Mouse (Mus musculus): ENCODE data around the gene Tuba1b. TPM values are rescaled to one million over a fixed set of nuclear protein-coding genes. Genes with fewer than 3 reads are reported as not detected.

Gene Tuba1b
- polyA plus RNA-seq, 1 experiment from 2014 or later, result 1,719 TPM

- Histone ChIP-seq H3K27me3 (replicated peaks; ENCODE audit: control insufficient read depth, insufficient read depth, low read length) (no peaks in the 10 kb centered on the region), H3K9me3 (replicated peaks; ENCODE audit: control insufficient read depth, low read length) (no peaks in the 10 kb centered on the region), H3K27ac (ENCODE audit: low read depth, low read length) (peak overlapping the region; percentile 50; the same call in 1 of the 2 replicates), H3K4me2 (ENCODE audit: low read length) (peak overlapping the region; percentile 60), H3K36me3 (ENCODE audit: control insufficient read depth, insufficient read depth, low read length) (peaks cover 21% of the 10 kb centered on the region), H3K4me3 (ENCODE audit: low read depth, low read length) (peak overlapping the region; percentile 28), H3K9ac (ENCODE audit: low read length) (peak overlapping the region; percentile 62), H3K4me1 (ENCODE audit: control insufficient read depth, insufficient read depth, low read length) (no peaks in the 10 kb centered on the region)
- WGBS, result 54% methylated on average over 3 of the region's 3 CpGs
- DNase-seq (ENCODE audit: low spot score) (peak; percentile 41), ATAC-seq (no peak)
These were observed 15.2 kb upstream of the Tuba1b start for GRCm38 (mm10) chr15:98949607-98949892.

GRCm38 (mm10) chr15:98948857-98949606, 14.7 kb upstream of the Tuba1b start:
- DNase-seq (ENCODE audit: low spot score), result peak; percentile 50
- H3K4me2 ChIP-seq (ENCODE audit: low read length), result peak overlapping the region; percentile 60
- H3K36me3 ChIP-seq (ENCODE audit: control insufficient read depth, insufficient read depth, low read length), result peaks cover 21% of the 10 kb centered on the region
- peak overlapping the region; percentile 50; the same call in 1 of the 2 replicates for H3K27ac ChIP-seq (ENCODE audit: low read depth, low read length)
- peak overlapping the region; percentile 28 for H3K4me3 ChIP-seq (ENCODE audit: low read depth, low read length)
- H3K27me3 ChIP-seq (replicated peaks; ENCODE audit: control insufficient read depth, insufficient read depth, low read length), result no peaks in the 10 kb centered on the region
- 64% methylated on average over 6 of the region's 6 CpGs for WGBS
- ATAC-seq, result no peak
- peak overlapping the region; percentile 62 for H3K9ac ChIP-seq (ENCODE audit: low read length)
- no peaks in the 10 kb centered on the region for H3K9me3 ChIP-seq (replicated peaks; ENCODE audit: control insufficient read depth, low read length)
- no peaks in the 10 kb centered on the region for H3K4me1 ChIP-seq (ENCODE audit: control insufficient read depth, insufficient read depth, low read length)

- no peak for DNase-seq (ENCODE audit: low spot score)
- Histone ChIP-seq H3K9ac (ENCODE audit: low read length) (peak overlapping the region; percentile 62), H3K4me3 (ENCODE audit: low read depth, low read length) (no peak overlapping the region), H3K4me1 (ENCODE audit: control insufficient read depth, insufficient read depth, low read length) (no peaks in the 10 kb centered on the region), H3K27ac (ENCODE audit: low read depth, low read length) (no peak overlapping the region), H3K9me3 (replicated peaks; ENCODE audit: control insufficient read depth, low read length) (no peaks in the 10 kb centered on the region), H3K27me3 (replicated peaks; ENCODE audit: control insufficient read depth, insufficient read depth, low read length) (no peaks in the 10 kb centered on the region), H3K36me3 (ENCODE audit: control insufficient read depth, insufficient read depth, low read length) (peaks cover 21% of the 10 kb centered on the region), H3K4me2 (ENCODE audit: low read length) (peak overlapping the region; percentile 60)
- no peak for ATAC-seq
These were observed 14.0 kb upstream of the Tuba1b start for GRCm38 (mm10) chr15:98948382-98948781.

- peak overlapping the region; percentile 62 for H3K9ac ChIP-seq (ENCODE audit: low read length)
- H3K4me1 ChIP-seq (ENCODE audit: control insufficient read depth, insufficient read depth, low read length), result no peaks in the 10 kb centered on the region
- H3K4me2 ChIP-seq (ENCODE audit: low read length), result peak overlapping the region; percentile 60
- H3K4me3 ChIP-seq (ENCODE audit: low read depth, low read length), result no peak overlapping the region
- H3K27me3 ChIP-seq (replicated peaks; ENCODE audit: control insufficient read depth, insufficient read depth, low read length), result no peaks in the 10 kb centered on the region
- no peak overlapping the region for H3K27ac ChIP-seq (ENCODE audit: low read depth, low read length)
- no peak for DNase-seq (ENCODE audit: low spot score)
- WGBS, result 53% methylated on average over 3 of the region's 3 CpGs
- H3K36me3 ChIP-seq (ENCODE audit: control insufficient read depth, insufficient read depth, low read length), result peaks cover 21% of the 10 kb centered on the region
- no peaks in the 10 kb centered on the region for H3K9me3 ChIP-seq (replicated peaks; ENCODE audit: control insufficient read depth, low read length)
- ATAC-seq, result no peak
These were observed 13.5 kb upstream of the Tuba1b start for GRCm38 (mm10) chr15:98947884-98948283.

- no peaks in the 10 kb centered on the region for H3K27me3 ChIP-seq (replicated peaks; ENCODE audit: control insufficient read depth, insufficient read depth, low read length)
- H3K4me1 ChIP-seq (ENCODE audit: control insufficient read depth, insufficient read depth, low read length), result peaks cover 2% of the 10 kb centered on the region; the same call in 1 of the 2 replicates
- H3K36me3 ChIP-seq (ENCODE audit: control insufficient read depth, insufficient read depth, low read length), result no peaks in the 10 kb centered on the region
- no peak overlapping the region for H3K9ac ChIP-seq (ENCODE audit: low read length)
- H3K27ac ChIP-seq (ENCODE audit: low read depth, low read length), result no peak overlapping the region
- H3K4me3 ChIP-seq (ENCODE audit: low read depth, low read length), result no peak overlapping the region
- DNase-seq (ENCODE audit: low spot score) (no peak), ATAC-seq (no peak)
- no peak overlapping the region for H3K4me2 ChIP-seq (ENCODE audit: low read length)
- H3K9me3 ChIP-seq (replicated peaks; ENCODE audit: control insufficient read depth, low read length), result no peaks in the 10 kb centered on the region
- WGBS, result 79% methylated on average over 4 of the region's 4 CpGs
These were observed 8.8 kb upstream of the Tuba1b start for GRCm38 (mm10) chr15:98943133-98943532.

- Histone ChIP-seq H3K4me1 (ENCODE audit: control insufficient read depth, insufficient read depth, low read length) (peaks cover 2% of the 10 kb centered on the region; the same call in 1 of the 2 replicates), H3K27me3 (replicated peaks; ENCODE audit: control insufficient read depth, insufficient read depth, low read length) (no peaks in the 10 kb centered on the region), H3K4me2 (ENCODE audit: low read length) (no peak overlapping the region), H3K9me3 (replicated peaks; ENCODE audit: control insufficient read depth, low read length) (no peaks in the 10 kb centered on the region), H3K27ac (ENCODE audit: low read depth, low read length) (no peak overlapping the region), H3K9ac (ENCODE audit: low read length) (no peak overlapping the region), H3K4me3 (ENCODE audit: low read depth, low read length) (no peak overlapping the region), H3K36me3 (ENCODE audit: control insufficient read depth, insufficient read depth, low read length) (no peaks in the 10 kb centered on the region)
- DNase-seq (ENCODE audit: low spot score) (no peak), ATAC-seq (no peak)
- 76% methylated on average over 4 of the region's 4 CpGs for WGBS
These were observed 7.7 kb upstream of the Tuba1b start for GRCm38 (mm10) chr15:98942081-98942480.

GRCm38 (mm10) chr15:98941539-98941938, 7.2 kb upstream of the Tuba1b start:
- Histone ChIP-seq H3K27ac (ENCODE audit: low read depth, low read length) (no peak overlapping the region), H3K36me3 (ENCODE audit: control insufficient read depth, insufficient read depth, low read length) (no peaks in the 10 kb centered on the region), H3K9ac (ENCODE audit: low read length) (no peak overlapping the region), H3K4me3 (ENCODE audit: low read depth, low read length) (no peak overlapping the region), H3K4me2 (ENCODE audit: low read length) (no peak overlapping the region), H3K4me1 (ENCODE audit: control insufficient read depth, insufficient read depth, low read length) (peaks cover 2% of the 10 kb centered on the region; the same call in 1 of the 2 replicates), H3K27me3 (replicated peaks; ENCODE audit: control insufficient read depth, insufficient read depth, low read length) (no peaks in the 10 kb centered on the region), H3K9me3 (replicated peaks; ENCODE audit: control insufficient read depth, low read length) (no peaks in the 10 kb centered on the region)
- ATAC-seq (no peak), DNase-seq (ENCODE audit: low spot score) (no peak)
- 91% methylated on average over 2 of the region's 2 CpGs for WGBS

- ATAC-seq (peak; percentile 29; the same call in 1 of the 2 replicates), DNase-seq (ENCODE audit: low spot score) (peak; percentile 57)
- Histone ChIP-seq H3K27me3 (replicated peaks; ENCODE audit: control insufficient read depth, insufficient read depth, low read length) (no peaks in the 10 kb centered on the region), H3K27ac (ENCODE audit: low read depth, low read length) (peak overlapping the region; percentile 48; the same call in 1 of the 2 replicates), H3K4me3 (ENCODE audit: low read depth, low read length) (no peak overlapping the region), H3K9ac (ENCODE audit: low read length) (no peak overlapping the region), H3K4me1 (ENCODE audit: control insufficient read depth, insufficient read depth, low read length) (peaks cover 4% of the 10 kb centered on the region; the same call in 1 of the 2 replicates), H3K4me2 (ENCODE audit: low read length) (no peak overlapping the region), H3K9me3 (replicated peaks; ENCODE audit: control insufficient read depth, low read length) (no peaks in the 10 kb centered on the region), H3K36me3 (ENCODE audit: control insufficient read depth, insufficient read depth, low read length) (no peaks in the 10 kb centered on the region)
- 51% methylated on average over 10 of the region's 10 CpGs for WGBS
These were observed 6.5 kb upstream of the Tuba1b start for GRCm38 (mm10) chr15:98940816-98941215.

- WGBS, result 0% methylated on average over 35 of the region's 35 CpGs
- Histone ChIP-seq H3K4me2 (ENCODE audit: low read length) (peak overlapping the region; percentile 96), H3K27ac (ENCODE audit: low read depth, low read length) (peak overlapping the region; percentile 99), H3K4me1 (ENCODE audit: control insufficient read depth, insufficient read depth, low read length) (peaks cover 16% of the 10 kb centered on the region), H3K9ac (ENCODE audit: low read length) (peak overlapping the region; percentile 88), H3K4me3 (ENCODE audit: low read depth, low read length) (peak overlapping the region; percentile 69), H3K27me3 (replicated peaks; ENCODE audit: control insufficient read depth, insufficient read depth, low read length) (no peaks in the 10 kb centered on the region), H3K36me3 (ENCODE audit: control insufficient read depth, insufficient read depth, low read length) (peaks cover 19% of the 10 kb centered on the region), H3K9me3 (replicated peaks; ENCODE audit: control insufficient read depth, low read length) (no peaks in the 10 kb centered on the region)
- peak; percentile 89 for ATAC-seq
- DNase-seq (ENCODE audit: low spot score), result peak; percentile 99
These were observed 540 bp downstream of the Tuba1b start for GRCm38 (mm10) chr15:98933833-98934216.

Data from forebrain, embryonic 14.5 days (tissue).